Mouse (Mus musculus) cerebellum, postnatal 10 days (tissue): ENCODE measurements around the gene Mfsd4a.

Experiments
- DNase-seq, 2 experiments: peaks; one replicate each; pipeline ENCODE4 v3.0.0; 2021; ENCODE audit warnings: mixed read lengths in 2 of 2

The Mfsd4a gene

DNA sequence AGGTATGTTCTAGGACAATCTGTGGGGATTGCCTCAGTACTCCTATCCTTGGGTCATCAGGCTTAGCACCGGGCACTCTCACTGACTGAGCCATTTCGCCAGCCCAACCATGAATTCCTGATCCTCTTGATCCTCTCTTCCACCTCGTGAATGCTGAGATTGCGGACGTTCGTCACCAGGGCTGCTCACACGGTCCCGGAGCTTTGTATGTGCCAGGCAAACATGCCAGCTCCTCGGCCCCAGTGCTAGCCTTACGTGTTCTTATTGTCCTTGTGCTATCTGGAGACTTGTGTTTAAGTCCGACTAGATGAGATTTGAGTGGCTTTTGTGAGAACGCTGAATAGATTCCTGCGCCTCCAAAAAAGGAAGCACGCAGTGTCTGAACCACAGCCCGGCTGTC is 80.4 kb downstream of the Mfsd4a start:
- DNase-seq, result no peak

- DNase-seq, result no peak
Measured at GRCm38 (mm10) chr1:131983806-131984205, 84.1 kb downstream of the Mfsd4a start.

DNA sequence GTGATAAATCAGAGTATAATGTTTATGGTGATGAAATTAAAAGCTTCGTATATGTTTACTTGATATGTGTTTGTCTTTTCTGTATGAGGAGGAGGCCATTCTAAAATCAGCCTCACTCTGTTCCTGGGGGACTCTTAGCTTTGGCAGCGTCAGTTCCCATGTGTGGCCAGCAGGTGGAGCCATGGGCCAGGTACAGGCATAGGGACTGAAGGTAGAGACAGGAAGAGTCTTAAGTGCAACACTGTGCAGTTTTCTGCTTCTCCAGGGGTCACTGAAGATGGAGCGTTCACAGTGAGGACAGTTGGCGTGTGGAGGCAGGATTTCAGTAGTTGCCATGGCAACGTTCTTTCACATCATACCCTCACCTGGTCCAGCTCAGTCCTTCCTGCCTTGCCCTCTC is 85.0 kb downstream of the Mfsd4a start:
- peak; percentile 90 to 91 for DNase-seq

DNA sequence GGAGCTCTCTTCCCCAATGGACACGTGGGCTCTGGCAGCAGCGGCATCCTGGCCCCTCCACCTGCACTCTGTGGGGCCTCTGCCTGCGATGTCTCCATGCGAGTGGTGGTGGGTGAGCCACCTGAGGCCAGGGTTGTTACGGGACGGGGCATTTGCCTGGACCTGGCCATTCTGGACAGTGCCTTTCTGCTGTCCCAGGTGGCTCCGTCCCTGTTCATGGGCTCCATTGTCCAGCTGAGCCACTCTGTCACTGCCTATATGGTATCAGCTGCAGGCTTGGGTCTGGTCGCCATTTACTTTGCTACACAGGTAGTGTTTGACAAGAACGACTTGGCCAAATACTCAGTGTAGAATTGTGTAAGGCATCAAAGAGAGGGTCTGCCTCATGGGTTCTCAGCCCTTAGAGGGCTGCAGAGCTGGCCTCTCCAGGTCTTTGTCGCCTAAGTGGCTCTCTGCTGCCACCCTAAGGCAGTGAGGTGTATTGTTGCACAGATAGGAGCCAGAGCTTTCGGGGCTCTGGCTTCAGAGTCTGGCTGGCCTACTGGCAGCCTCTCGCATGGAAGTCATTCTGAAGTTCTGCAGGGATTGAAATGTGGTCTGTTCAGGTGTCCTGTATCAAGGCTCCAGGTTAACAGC is 86.4 kb downstream of the Mfsd4a start:
- DNase-seq, result peak; percentile 87 to 88

DNA sequence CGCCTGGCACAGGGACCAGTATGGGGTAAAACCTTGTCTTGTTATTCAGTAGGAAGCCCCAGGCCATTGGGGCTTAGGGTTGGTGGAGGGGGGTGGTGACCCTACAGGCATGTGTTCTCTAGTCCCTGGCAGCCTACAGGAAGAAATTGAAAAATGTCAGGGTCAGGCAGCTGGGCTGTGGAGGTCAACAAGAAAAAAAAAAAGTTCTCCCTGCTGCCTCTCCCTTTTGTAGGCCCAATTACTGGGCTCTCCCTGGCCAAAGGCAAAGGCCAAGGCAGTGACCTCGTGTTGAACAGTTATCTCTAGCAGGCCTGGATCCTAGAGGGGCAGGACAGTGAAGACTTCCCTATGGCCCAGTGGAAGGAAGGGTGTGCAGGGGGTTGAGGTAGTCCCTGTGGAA is 87.4 kb downstream of the Mfsd4a start:
- DNase-seq, result no peak

- no peak for DNase-seq
Measured at GRCm38 (mm10) chr1:131976886-131977285, 91.0 kb downstream of the Mfsd4a start.

- DNase-seq, result no peak
Measured at GRCm38 (mm10) chr1:131973991-131974390, 93.9 kb downstream of the Mfsd4a start.
